Mouse (Mus musculus) lung, embryonic 16.5 days (tissue): ENCODE data around the gene Fam107a. TPM values are rescaled to one million over a fixed set of nuclear protein-coding genes. Genes with fewer than 3 reads are reported as not detected.
"Not testable (repeated sequence)": the region's sequence is repeated elsewhere in the genome, so short reads cannot be mapped to it uniquely, and the experiment has no call there.

Experiments used
- ATAC-seq: fragments of 200-750 bp; cut with Nextera tagmentation; 2 replicates; pipeline ENCODE4 v1.8.0; 2017; ENCODE audit warnings: low read depth, mild to moderate bottlenecking, moderate library complexity
- H3K27ac ChIP-seq: fragments of 300-500 bp; sonication (generic); 2 replicates; pipeline ENCODE4 v1.5.1; 2014; ENCODE audit warnings: mild to moderate bottlenecking, control low read depth, low read length
- H3K27me3 ChIP-seq: fragments of 300-500 bp; sonication (generic); 2 replicates; pipeline ENCODE4 v1.6.1; 2014; ENCODE audit warnings: low read depth, low read length, mixed read lengths; ENCODE audit not compliant: control insufficient read depth, insufficient read depth
- H3K36me3 ChIP-seq: fragments of 300-500 bp; sonication (generic); 2 replicates; pipeline ENCODE4 v1.6.1; 2014; ENCODE audit warnings: low read length; ENCODE audit not compliant: control insufficient read depth, insufficient read depth
- H3K4me1 ChIP-seq: fragments of 300-500 bp; sonication (generic); replicated peaks from 2 replicates; pipeline ENCODE4 v1.6.1; 2014; ENCODE audit warnings: low read length, mixed read lengths; ENCODE audit not compliant: control insufficient read depth, insufficient read depth
- H3K4me2 ChIP-seq: fragments of 300-500 bp; sonication (generic); 2 replicates; pipeline ENCODE4 v1.6.1; 2014; ENCODE audit warnings: low read depth, low read length, control low read depth
- H3K4me3 ChIP-seq: fragments of 300-500 bp; sonication (generic); 2 replicates; pipeline ENCODE4 v1.5.1; 2014; ENCODE audit warnings: mild to moderate bottlenecking, low read length, control low read depth
- H3K9ac ChIP-seq: fragments of 300-500 bp; sonication (generic); 2 replicates; pipeline ENCODE4 v1.6.1; 2014; ENCODE audit warnings: low read length, control low read depth
- H3K9me3 ChIP-seq: fragments of 300-500 bp; sonication (generic); 2 replicates; pipeline ENCODE4 v1.6.1; 2016; ENCODE audit warnings: low read length; ENCODE audit not compliant: control insufficient read depth
- WGBS: fragments of 180-500 bp; shearing (Covaris S2); extraction: QIAGEN DNeasy Blood & Tissue Kit; methylation state at CpG from one replicate; pipeline ENCODE4 v1.1.7; 2014; 5-methylcytosine and 5-hydroxymethylcytosine counted together
- polyA plus RNA-seq: library from polyadenylated mRNA; unstranded; fragments of >200 nt; fragmentation: Nextera tagmentation; extraction: Ambion mirVana; gene quantifications from 2 replicates; pipeline ENCODE4 v1.2.1, GENCODE M21; 2015

Fam107a gene
- polyA plus RNA-seq, 1 experiment from 2014 or later: 0.58 TPM

DNA sequence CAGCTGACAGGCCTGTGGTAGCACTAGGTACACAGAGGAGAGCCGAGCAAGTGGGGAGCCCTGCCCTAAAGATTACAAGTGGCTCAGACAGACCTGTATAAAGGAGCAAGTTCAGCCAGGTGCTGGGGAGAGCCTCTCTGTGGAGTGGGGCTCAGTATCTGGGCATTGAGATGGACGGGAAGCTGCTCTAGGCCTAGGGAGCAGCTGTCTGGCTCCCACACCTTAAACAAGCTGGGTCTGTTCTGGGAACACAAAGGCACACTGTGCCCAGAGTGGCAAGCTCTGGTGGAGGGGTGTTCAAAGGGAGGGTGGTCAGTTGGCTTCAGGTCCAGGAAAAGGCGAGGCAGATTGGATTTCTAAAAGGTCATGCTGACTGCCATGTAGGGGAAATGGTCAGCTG is 12.8 kb downstream of the Fam107a start:
- H3K27me3 ChIP-seq: no peaks in the 10 kb centered on the region
- H3K27ac ChIP-seq: peak overlapping the region; percentile 26; the same call in 1 of the 2 replicates
- H3K4me1 ChIP-seq: peaks cover 21% of the 10 kb centered on the region
- no peaks in the 10 kb centered on the region for H3K36me3 ChIP-seq
- H3K4me2 ChIP-seq: no peak overlapping the region
- no peak overlapping the region for H3K9ac ChIP-seq
- no peaks in the 10 kb centered on the region for H3K9me3 ChIP-seq
- peak; percentile 75 for ATAC-seq
- no peak overlapping the region for H3K4me3 ChIP-seq
- WGBS: 49% methylated on average over 3 of the region's 3 CpGs

DNA sequence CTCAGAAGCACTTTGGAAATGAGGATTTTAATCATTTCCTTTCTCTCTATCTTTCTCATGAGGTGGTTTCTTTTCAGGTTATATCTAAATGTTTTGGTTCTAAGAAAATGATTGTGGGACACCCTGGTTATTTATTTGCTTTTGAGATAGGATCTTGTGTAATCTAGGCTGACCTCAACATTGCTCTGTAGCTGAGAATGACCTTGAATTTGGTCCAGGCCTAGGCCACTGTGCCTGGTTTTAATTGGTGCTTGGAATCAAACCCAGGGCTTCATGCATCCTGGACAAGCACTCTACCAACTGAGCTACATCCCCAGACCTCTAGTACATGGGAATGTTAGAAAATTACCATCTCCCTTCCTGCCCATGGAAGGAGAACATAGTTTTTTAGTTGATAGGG is 13.7 kb downstream of the Fam107a start:
- peaks cover 12% of the 10 kb centered on the region for H3K4me1 ChIP-seq
- no peaks in the 10 kb centered on the region for H3K27me3 ChIP-seq
- ATAC-seq: no peak
- no peak overlapping the region for H3K9ac ChIP-seq
- no peaks in the 10 kb centered on the region for H3K9me3 ChIP-seq
- H3K4me3 ChIP-seq: no peak overlapping the region
- no peak overlapping the region for H3K4me2 ChIP-seq
- H3K27ac ChIP-seq: no peak overlapping the region
- no peaks in the 10 kb centered on the region for H3K36me3 ChIP-seq

DNA sequence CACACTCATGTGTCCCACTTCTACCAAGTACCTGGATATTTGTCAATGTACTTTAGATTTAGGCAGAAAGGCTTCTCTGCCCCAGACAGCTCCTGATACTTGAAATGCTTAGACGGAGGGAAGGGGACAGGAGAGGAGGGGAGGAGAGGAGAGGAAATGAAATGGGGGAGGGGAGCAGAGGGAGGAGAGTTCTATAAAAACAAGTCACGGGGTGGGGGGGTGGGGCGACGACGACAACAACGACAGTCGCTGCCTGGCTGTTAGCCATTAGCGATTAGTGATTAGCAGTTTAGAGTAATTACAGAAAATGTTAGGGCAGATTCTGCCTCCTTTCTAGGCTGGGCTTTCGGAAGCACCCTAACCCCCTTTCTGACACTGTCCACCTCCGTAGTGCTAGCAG is 15.1 kb downstream of the Fam107a start:
- 0 out of 2 replicates have a peak, but pooled peaks have one; percentile 15 for ATAC-seq
- H3K4me3 ChIP-seq: no peak overlapping the region
- WGBS: 15% methylated on average over 10 of the region's 10 CpGs

DNA sequence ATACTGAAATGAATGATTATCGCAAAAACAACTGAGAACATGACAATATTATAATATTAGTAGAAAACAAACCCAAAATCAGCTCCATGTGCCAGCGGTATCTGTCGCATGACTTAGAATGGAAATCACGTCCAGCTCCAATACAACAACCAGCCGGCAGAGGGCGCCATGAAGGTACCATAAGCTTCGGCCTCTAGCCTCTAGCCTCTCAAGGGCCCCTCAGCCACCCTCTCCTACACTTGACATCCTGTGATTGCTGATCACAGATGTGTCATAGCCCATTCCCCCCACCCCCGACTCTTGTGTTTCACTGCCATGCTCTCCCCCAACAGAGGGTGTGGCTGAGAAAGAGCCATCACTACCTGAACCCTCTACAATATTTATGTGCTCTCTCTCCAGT is 17.5 kb downstream of the Fam107a start:
- Histone ChIP-seq H3K9ac (no peak overlapping the region), H3K36me3 (no peaks in the 10 kb centered on the region), H3K4me2 (no peak overlapping the region), H3K9me3 (no peaks in the 10 kb centered on the region), H3K27me3 (no peaks in the 10 kb centered on the region), H3K4me1 (peaks cover 10% of the 10 kb centered on the region), H3K4me3 (no peak overlapping the region), H3K27ac (no peak overlapping the region)
- peak; percentile 19; the same call in 1 of the 2 replicates for ATAC-seq
- WGBS: 26% methylated on average over 8 of the region's 8 CpGs

More for the DNA sequence above, 15.1 kb downstream of the Fam107a start:
- Histone ChIP-seq H3K4me2 (no peak overlapping the region), H3K27ac (no peak overlapping the region), H3K9ac (no peak overlapping the region), H3K36me3 (no peaks in the 10 kb centered on the region), H3K27me3 (no peaks in the 10 kb centered on the region), H3K9me3 (no peaks in the 10 kb centered on the region), H3K4me1 (peaks cover 10% of the 10 kb centered on the region)

DNA sequence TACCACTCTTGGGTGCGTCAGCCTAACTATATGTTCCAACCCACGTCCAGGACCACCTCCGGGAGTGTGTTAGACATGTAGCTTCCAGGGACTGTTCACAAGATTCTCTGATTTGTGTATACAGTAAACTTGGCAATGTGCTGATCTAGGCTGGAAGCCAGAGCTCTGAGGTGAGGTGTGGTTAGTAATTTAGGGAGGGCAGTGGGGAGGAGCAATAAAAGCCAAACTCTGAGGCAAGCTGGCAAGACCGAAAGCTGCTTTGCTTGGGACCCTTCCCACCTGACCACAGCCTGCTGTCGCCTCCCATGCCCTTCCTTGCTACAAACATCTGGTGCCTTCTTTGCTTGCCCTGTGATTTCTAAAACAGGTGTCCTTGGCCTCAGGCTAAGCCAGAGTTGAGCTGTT is 19.9 kb downstream of the Fam107a start:
- Histone ChIP-seq H3K36me3 (no peaks in the 10 kb centered on the region), H3K27me3 (no peaks in the 10 kb centered on the region), H3K4me3 (no peak overlapping the region), H3K4me2 (no peak overlapping the region), H3K4me1 (peaks cover 5% of the 10 kb centered on the region; the same call in 1 of the 2 replicates), H3K27ac (no peak overlapping the region), H3K9me3 (no peaks in the 10 kb centered on the region), H3K9ac (no peak overlapping the region; the same call in 1 of the 2 replicates)
- peak; percentile 51; the same call in 1 of the 2 replicates for ATAC-seq
- WGBS: 46% methylated on average over 5 of the region's 5 CpGs

DNA sequence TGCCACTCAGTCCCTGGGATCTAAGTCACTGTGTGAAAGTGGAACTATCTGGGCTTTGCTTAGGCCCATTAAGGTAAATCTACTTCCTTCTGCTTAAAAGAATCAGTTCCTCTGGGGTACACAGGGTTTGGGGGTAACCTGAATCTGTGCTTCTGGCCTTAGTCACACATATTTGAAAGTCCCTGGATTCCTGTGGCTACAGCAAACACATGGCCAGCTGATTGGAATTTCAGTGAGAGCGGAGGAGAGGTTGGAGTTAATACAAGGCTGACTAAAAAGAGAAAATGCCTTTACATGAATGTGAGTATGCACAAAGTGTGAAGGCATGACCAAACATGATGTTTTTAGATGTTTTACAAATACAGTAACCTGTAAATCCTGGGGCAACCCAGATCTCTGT is 23.6 kb downstream of the Fam107a start:
- 62% methylated on average over 1 of the region's 1 CpGs for WGBS
- no peak overlapping the region for H3K4me3 ChIP-seq
- ATAC-seq: no peak
- 0 out of 2 replicates have a peak, but pooled peaks cover 3% of the 10 kb centered on the region for H3K9me3 ChIP-seq
- no peaks in the 10 kb centered on the region for H3K36me3 ChIP-seq
- no peaks in the 10 kb centered on the region for H3K27me3 ChIP-seq
- H3K4me1 ChIP-seq: no peaks in the 10 kb centered on the region; the same call in 1 of the 2 replicates
- H3K4me2 ChIP-seq: no peak overlapping the region
- no peak overlapping the region for H3K27ac ChIP-seq
- H3K9ac ChIP-seq: no peak overlapping the region

DNA sequence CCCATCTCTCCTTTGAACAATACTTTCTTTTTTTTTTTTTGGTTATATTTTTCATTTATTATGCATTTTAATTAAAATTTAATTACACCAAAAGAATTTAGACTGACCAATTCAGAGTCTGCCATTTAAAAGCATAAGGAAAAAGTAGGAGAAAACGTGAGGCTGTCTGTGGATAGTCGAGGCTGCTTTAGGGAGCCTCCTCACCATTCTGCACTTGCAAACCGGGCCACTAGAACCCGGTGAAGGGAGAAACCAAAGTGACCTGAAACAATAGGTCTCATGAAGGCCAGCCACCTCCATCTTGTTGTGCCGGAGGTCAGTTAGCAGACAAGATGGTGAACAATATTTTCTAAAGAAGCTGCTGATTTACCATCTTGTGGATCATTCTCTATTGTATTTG is 31.2 kb downstream of the Fam107a start:
- ATAC-seq: peak; percentile 65
- not testable (repeated sequence) for H3K27ac ChIP-seq, H3K4me3 ChIP-seq, H3K36me3 ChIP-seq, H3K4me2 ChIP-seq, H3K27me3 ChIP-seq, H3K9ac ChIP-seq, H3K4me1 ChIP-seq, H3K9me3 ChIP-seq
- whole genome bisulfite sequencing: 79% methylated on average over 5 of the region's 5 CpGs

DNA sequence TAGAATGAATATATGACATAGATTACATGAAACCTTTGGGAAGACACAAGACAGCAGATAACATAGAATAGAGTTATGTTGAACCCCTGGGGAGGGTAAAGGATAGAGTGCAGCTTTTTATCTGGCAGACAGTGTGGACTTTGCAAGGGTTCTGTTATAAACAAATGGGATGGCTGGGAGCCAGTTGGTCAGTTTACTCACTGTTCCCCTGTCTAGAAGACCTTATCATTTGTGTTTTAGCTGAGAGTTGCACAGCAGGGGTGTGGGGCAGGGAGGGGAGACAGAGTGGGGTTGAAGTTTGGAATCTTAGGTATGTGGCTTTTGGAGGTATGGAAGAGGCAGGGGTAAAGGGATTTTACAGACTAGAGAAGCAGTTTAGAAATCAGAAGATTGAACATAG is 34.0 kb downstream of the Fam107a start:
- no peaks in the 10 kb centered on the region for H3K36me3 ChIP-seq
- H3K4me3 ChIP-seq: no peak overlapping the region
- no peak overlapping the region for H3K27ac ChIP-seq
- no peaks in the 10 kb centered on the region for H3K27me3 ChIP-seq
- no peaks in the 10 kb centered on the region for H3K9me3 ChIP-seq
- H3K4me2 ChIP-seq: no peak overlapping the region
- ATAC-seq: peak; percentile 56; the same call in 1 of the 2 replicates
- H3K9ac ChIP-seq: no peak overlapping the region
- H3K4me1 ChIP-seq: peaks cover 8% of the 10 kb centered on the region

DNA sequence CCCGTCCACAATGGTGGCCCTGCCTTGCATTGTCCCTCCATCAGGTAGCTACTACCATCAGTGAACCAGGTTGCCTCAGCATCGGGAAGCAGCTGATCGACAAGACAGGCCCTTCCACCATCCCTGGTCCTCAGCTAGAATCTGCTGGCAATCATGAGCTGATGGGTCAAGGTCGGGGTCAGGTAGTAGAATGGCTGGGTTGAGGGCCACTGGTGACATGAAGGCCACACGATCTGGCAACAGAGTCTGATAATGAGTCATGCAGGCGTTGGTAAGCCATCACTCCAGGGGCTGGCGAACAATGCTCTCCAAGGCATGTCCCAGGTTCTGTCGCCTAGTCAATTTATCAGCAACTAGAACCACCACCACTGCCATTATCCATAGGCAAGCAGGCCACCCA is 46.5 kb downstream of the Fam107a start:
- not testable (repeated sequence) for H3K4me2 ChIP-seq, H3K27ac ChIP-seq, H3K4me3 ChIP-seq, ATAC-seq, H3K4me1 ChIP-seq, H3K9ac ChIP-seq, H3K9me3 ChIP-seq, H3K36me3 ChIP-seq, H3K27me3 ChIP-seq
- WGBS: 80% methylated on average over 8 of the region's 8 CpGs

DNA sequence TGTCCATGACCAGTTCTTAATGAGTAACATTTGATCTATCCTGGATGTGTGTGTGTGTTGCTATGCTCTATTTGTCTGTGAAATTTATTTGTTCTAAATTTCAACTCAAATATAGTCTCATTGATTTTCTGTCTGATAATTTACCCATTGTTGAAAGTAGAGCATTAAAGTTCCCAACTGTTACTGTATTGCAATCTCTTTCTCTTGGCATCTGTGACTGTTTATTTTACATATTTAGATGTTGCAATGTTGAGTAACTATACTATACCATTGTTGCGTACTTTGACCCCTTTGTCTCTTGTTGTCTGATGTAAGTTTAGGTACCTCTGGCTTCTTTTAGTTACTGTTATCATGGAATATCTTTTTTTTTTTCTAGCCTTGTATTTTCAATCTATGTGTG is 53.4 kb downstream of the Fam107a start:
- no peak overlapping the region for H3K9ac ChIP-seq
- H3K9me3 ChIP-seq: no peaks in the 10 kb centered on the region
- no peak overlapping the region for H3K4me2 ChIP-seq
- no peaks in the 10 kb centered on the region for H3K36me3 ChIP-seq
- H3K27me3 ChIP-seq: no peaks in the 10 kb centered on the region
- no peak overlapping the region for H3K4me3 ChIP-seq
- no peaks in the 10 kb centered on the region for H3K4me1 ChIP-seq
- no peak overlapping the region for H3K27ac ChIP-seq
- WGBS: 89% methylated on average over 1 of the region's 1 CpGs
- ATAC-seq: no peak
